23 mouse cellular contexts compared by ENCODE assay signal in the genomic region with DNA sequence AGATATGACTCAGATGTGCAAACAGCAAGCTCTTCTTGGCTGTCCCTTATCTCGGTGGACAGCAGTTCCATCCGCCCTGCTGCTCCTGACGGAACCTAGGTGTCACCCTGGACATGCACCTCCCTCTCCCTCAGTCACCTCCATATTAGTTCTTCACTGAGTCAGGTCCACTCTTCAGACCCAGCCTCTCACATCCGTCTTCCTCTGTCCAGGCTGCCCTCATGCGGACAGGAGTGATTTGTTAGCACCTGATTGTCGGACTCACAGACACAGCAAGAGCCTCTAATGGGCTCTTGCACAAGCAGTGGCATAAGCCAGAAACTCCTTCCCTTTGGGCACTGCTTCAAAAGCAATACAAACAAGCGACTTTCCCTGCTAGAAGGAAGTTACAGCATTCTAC. TPM values are rescaled to one million over a fixed set of nuclear protein-coding genes. Genes with fewer than 3 reads are reported as not detected.
DNase-seq lines count a peak whose midpoint lies in the region; ATAC-seq and TF ChIP-seq lines count a peak whose summit lies in the region.
"Had no signal": no experiment of that assay in that cellular context is flagged by ENCODE, and none has a peak within 500 bp of the region (broad histone marks: within the 10 kb centered on the region; RNA-seq: fewer than 3 reads in every experiment).

No protein-coding gene starts in this region.

- H3K9ac ChIP-seq in liver, adult 2 months (ENCODE audit: low read depth, low read length): no peak overlapping the region
- no peak overlapping the region for H3K9ac ChIP-seq in intestine, embryonic 14.5 days (ENCODE audit: low read length)
- no peak overlapping the region for H3K9ac ChIP-seq in stomach, embryonic 15.5 days
- H3K9ac ChIP-seq: hindbrain, embryonic 12.5 days; limb, embryonic 13.5 days had no signal

- WGBS in liver, adult 2 months: 20% methylated on average over 7 of the region's 7 CpGs
- 46% methylated on average over 7 of the region's 7 CpGs for WGBS in intestine, embryonic 14.5 days
- WGBS in lung, adult 2 months: 42% methylated on average over 7 of the region's 7 CpGs
- whole genome bisulfite sequencing in stomach, embryonic 15.5 days: 53% methylated on average over 7 of the region's 7 CpGs
- 84% methylated on average over 7 of the region's 7 CpGs for WGBS in kidney, adult 2 months

- no peak overlapping the region for H3K4me2 ChIP-seq in intestine, embryonic 14.5 days (ENCODE audit: low read length)
- H3K4me2 ChIP-seq in stomach, embryonic 15.5 days: no peak overlapping the region
- H3K4me2 ChIP-seq: heart, embryonic 11.5 days; hindbrain, embryonic 12.5 days; limb, embryonic 13.5 days had no signal

- TF ChIP-seq CTCF in liver, adult 2 months (IDR thresholded peaks at IDR 0.05; ENCODE audit: low read depth, low read length): no peak
- peak; percentile 25; the same call in 1 of the 2 replicates for TF ChIP-seq CTCF in lung, adult 2 months (IDR thresholded peaks at IDR 0.05; ENCODE audit: insufficient read depth, low read length)
- no peak; the same call in 1 of the 2 replicates for TF ChIP-seq CTCF in kidney, adult 2 months (conservative IDR thresholded peaks at IDR 0.05; ENCODE audit: insufficient read depth, insufficient read length, low read depth, low read length)

- no peak for TF ChIP-seq POLR2A in liver, adult 2 months (IDR thresholded peaks at IDR 0.05; ENCODE audit: extremely low read depth, insufficient read depth, low read length)
- TF ChIP-seq POLR2A in lung, adult 2 months (IDR thresholded peaks at IDR 0.05; ENCODE audit: borderline replicate concordance, extremely low read depth, low read depth, low read length): no peak
- TF ChIP-seq POLR2A in kidney, adult 2 months (IDR thresholded peaks at IDR 0.05; ENCODE audit: low read depth, low read length): no peak

- no peaks in the 10 kb centered on the region for H3K36me3 ChIP-seq in liver, adult 2 months (ENCODE audit: control insufficient read depth, insufficient read depth, low read length)
- H3K36me3 ChIP-seq in intestine, embryonic 14.5 days (ENCODE audit: control insufficient read depth, insufficient read depth, low read length): no peaks in the 10 kb centered on the region
- H3K36me3 ChIP-seq in stomach, embryonic 15.5 days: no peaks in the 10 kb centered on the region
- no peaks in the 10 kb centered on the region for H3K36me3 ChIP-seq in kidney, adult 2 months (ENCODE audit: control insufficient read depth, insufficient read depth, low read length)
- H3K36me3 ChIP-seq: G1E; hindbrain, embryonic 12.5 days; limb, embryonic 13.5 days had no signal

- no peaks in the 10 kb centered on the region for H3K27me3 ChIP-seq in liver, adult 2 months (ENCODE audit: control insufficient read depth, insufficient read depth, low read length)
- H3K27me3 ChIP-seq in intestine, embryonic 14.5 days (replicated peaks; ENCODE audit: control insufficient read depth, insufficient read depth, low read length): no peaks in the 10 kb centered on the region
- no peaks in the 10 kb centered on the region for H3K27me3 ChIP-seq in stomach, embryonic 15.5 days (replicated peaks)
- no peaks in the 10 kb centered on the region for H3K27me3 ChIP-seq in kidney, adult 2 months (replicated peaks; ENCODE audit: control insufficient read depth, insufficient read depth, low read length)
- H3K27me3 ChIP-seq: hindbrain, embryonic 12.5 days had no signal

- no peaks in the 10 kb centered on the region for H3K9me3 ChIP-seq in intestine, embryonic 14.5 days (ENCODE audit: control insufficient read depth, low read length)
- H3K9me3 ChIP-seq in stomach, embryonic 15.5 days: no peaks in the 10 kb centered on the region
- H3K9me3 ChIP-seq: hindbrain, embryonic 12.5 days; limb, embryonic 13.5 days had no signal

- peak; percentile 91 for DNase-seq in liver, adult 2 months (ENCODE audit: extremely low read depth, low read depth, low spot score)
- no peak for DNase-seq in liver
- peak; percentile 65 for DNase-seq in intestine, embryonic 14.5 days (ENCODE audit: low spot score)
- DNase-seq in lung, adult 2 months: peak; percentile 57
- DNase-seq in thymus, adult 18-20 months: no peak
- DNase-seq in gastrocnemius, postnatal 14 days: no peak
- no peak for DNase-seq in kidney, adult 2 months
- DNase-seq: adrenal gland, postnatal 36 days; cerebellum, adult 9-11 months; embryo, embryonic 11 days; gastrocnemius, postnatal 10 days; right cerebral cortex, postnatal 14 days; thymus, adult 2 months had no signal

- no peaks in the 10 kb centered on the region for H3K79me2 ChIP-seq in liver, adult 2 months (ENCODE audit: control insufficient read depth, insufficient read depth, low read length)

- peaks cover 17% of the 10 kb centered on the region for H3K4me1 ChIP-seq in liver, adult 2 months (ENCODE audit: control insufficient read depth, insufficient read depth, low read length)
- peaks cover 21% of the 10 kb centered on the region for H3K4me1 ChIP-seq in intestine, embryonic 14.5 days (replicated peaks; ENCODE audit: control insufficient read depth, insufficient read depth, low read length)
- H3K4me1 ChIP-seq in lung, adult 2 months (ENCODE audit: control insufficient read depth, insufficient read depth, low read length): peaks cover 5% of the 10 kb centered on the region
- H3K4me1 ChIP-seq in stomach, embryonic 15.5 days: 0 out of 2 replicates have a peak, but pooled peaks cover 3% of the 10 kb centered on the region
- no peaks in the 10 kb centered on the region for H3K4me1 ChIP-seq in kidney, adult 2 months (ENCODE audit: control insufficient read depth, insufficient read depth, low read length)

- intact Hi-C loops in gastrocnemius, postnatal 14 days (cut with DNase I; ENCODE audit: low total_unique reads): no loop called here

- H3K4me3 ChIP-seq in liver, adult 2 months (ENCODE audit: insufficient read depth, low read depth, low read length): no peak overlapping the region
- H3K4me3 ChIP-seq in intestine, embryonic 14.5 days (ENCODE audit: low read depth, low read length): no peak overlapping the region
- H3K4me3 ChIP-seq in lung, adult 2 months (replicated peaks; ENCODE audit: extremely low read depth, low read depth, low read length): no peak overlapping the region
- no peak overlapping the region for H3K4me3 ChIP-seq in stomach, embryonic 15.5 days (replicated peaks)
- H3K4me3 ChIP-seq in kidney, adult 2 months (ENCODE audit: insufficient read depth, low read depth, low read length): no peak overlapping the region
- H3K4me3 ChIP-seq: hindbrain, embryonic 12.5 days; layer of hippocampus, adult 2 months; left cerebral cortex, adult 2 months; limb, embryonic 13.5 days had no signal

- no peak overlapping the region for H3K27ac ChIP-seq in liver, adult 2 months (replicated peaks; ENCODE audit: insufficient read depth, low read depth, low read length)
- H3K27ac ChIP-seq in intestine, embryonic 14.5 days (ENCODE audit: low read depth): no peak overlapping the region; the same call in 1 of the 2 replicates
- H3K27ac ChIP-seq in stomach, embryonic 15.5 days: peak overlapping the region; percentile 4; the same call in 1 of the 2 replicates
- no peak overlapping the region for H3K27ac ChIP-seq in kidney, adult 2 months (ENCODE audit: insufficient read depth, low read depth, low read length)
- H3K27ac ChIP-seq: hindbrain, embryonic 12.5 days; layer of hippocampus, adult 2 months; left cerebral cortex, adult 2 months; limb, embryonic 13.5 days had no signal

- 0 out of 2 replicates have a peak, but pooled peaks have one; percentile 13 for ATAC-seq in intestine, embryonic 14.5 days (replicated peaks; ENCODE audit: low FRiP score, low TSS enrichment, low read depth)
- ATAC-seq in stomach, embryonic 15.5 days (ENCODE audit: insufficient read depth, low FRiP score, low read depth): no peak

RNA-seq across cellular contexts. Expression of a gene that starts 35.9 kb away (rescaled TPM):
- total RNA-seq in liver, adult 2 months (2014; rRNA removed): 3,004 and 3,021 TPM in 2 replicates
- 2,202 and 2,235 TPM in 2 replicates for polyA plus RNA-seq in liver, adult 2 months (2012; rRNA removed)
- not detected in 2 replicates for polyA plus RNA-seq in intestine, embryonic 14.5 days (2014; fragmentation: Nextera tagmentation; extraction: Ambion mirVana)
- polyA plus RNA-seq in lung, adult 2 months (2012; rRNA removed): 0.59 and 1.9 TPM in 2 replicates
- 8.4 and 29.2 TPM in 2 replicates for polyA plus RNA-seq in stomach, embryonic 15.5 days (2015; fragmentation: Nextera tagmentation; extraction: Ambion mirVana)
- 1 to 10 TPM in 1 of 2 experiments, under 1 TPM in 1; 0.42 to 1.3 TPM for total RNA-seq in gastrocnemius, postnatal 14 days (2021)
- 0.12 TPM in 1 of 2 replicates, not detected in the other for polyA plus RNA-seq in kidney, adult 2 months (2012; rRNA removed)
- total RNA-seq: G1E; megakaryocyte progenitor cell, adult 5-6 weeks; midbrain, postnatal 0 days had no signal
- polyA plus RNA-seq: G1E; limb, embryonic 13.5 days; neural tube, embryonic 11.5 days had no signal

RNA-seq across cellular contexts. Expression of a gene that starts 36.5 kb away (rescaled TPM):
- total RNA-seq in liver, adult 2 months (2014; rRNA removed): 4.3 and 4.8 TPM in 2 replicates
- 2.3 and 2.8 TPM in 2 replicates for polyA plus RNA-seq in liver, adult 2 months (2012; rRNA removed)
- polyA plus RNA-seq in intestine, embryonic 14.5 days (2014; fragmentation: Nextera tagmentation; extraction: Ambion mirVana): 18.2 and 19.8 TPM in 2 replicates
- 6.6 and 13.5 TPM in 2 replicates for polyA plus RNA-seq in lung, adult 2 months (2012; rRNA removed)
- 10.1 and 10.5 TPM in 2 replicates for polyA plus RNA-seq in stomach, embryonic 15.5 days (2015; fragmentation: Nextera tagmentation; extraction: Ambion mirVana)
- total RNA-seq in gastrocnemius, postnatal 14 days (2021): 10 to 100 TPM; 41.4 to 42.5 TPM
- 3.5 and 5.4 TPM in 2 replicates for polyA plus RNA-seq in kidney, adult 2 months (2012; rRNA removed)
- polyA plus RNA-seq: G1E had no signal

Comparison
In these comparisons a context has a peak if more than half of its experiments do, and no peak if none do; other contexts are left out.
1. DNase-seq: peak in liver, adult 2 months (single experiment), intestine, embryonic 14.5 days (single experiment) and lung, adult 2 months (single experiment); none in liver (single experiment), thymus, adult 18-20 months (0 of 2), gastrocnemius, postnatal 14 days (single experiment) and kidney, adult 2 months (single experiment).
2. RNA of a gene that starts 35.9 kb away (polyA plus RNA-seq): 2,202 to 2,235 TPM in liver, adult 2 months; 8.4 to 29.2 TPM in stomach, embryonic 15.5 days, 0.59 to 1.9 TPM in lung, adult 2 months, not detected in intestine, embryonic 14.5 days and 0.12 TPM in kidney, adult 2 months; every median in the first group is over 10 times any median in the second.